Mouse (Mus musculus): ENCODE measurements around the gene 4933406M09Rik. TPM values are rescaled to one million over a fixed set of nuclear protein-coding genes. Genes with fewer than 3 reads are reported as not detected.
A peak's percentile ranks its signal among the peaks of the same experiment; 100 is the strongest.

Gene 4933406M09Rik
- polyA plus RNA-seq (2016; fragmentation: Nextera tagmentation; extraction: Ambion mirVana), result not detected in 2 replicates

GRCm38 (mm10) chr1:134385666-134386065 is at the start of gene 4933406M09Rik:
4933406M09Rik (plus strand) TSS chr1:134385940.
- peaks cover 12% of the 10 kb centered on the region; the same call in 1 of the 2 replicates for H3K4me1 ChIP-seq (replicated peaks)
- 0 out of 2 replicates have a peak, but pooled peaks cover 4% of the 10 kb centered on the region for H3K27me3 ChIP-seq (ENCODE audit: insufficient read depth, poor library complexity, severe bottlenecking)
- peaks cover 3% of the 10 kb centered on the region; the same call in 1 of the 2 replicates for H3K9me3 ChIP-seq
- WGBS, result 95% methylated on average over 1 of the region's 1 CpGs
- no peak within 1 kb of the TSS for H3K4me3 ChIP-seq
- H3K36me3 ChIP-seq, result no peaks in the 10 kb centered on the region
- DNase-seq (ENCODE audit: low spot score), result no peak
- H3K27ac ChIP-seq, result no peak within 1 kb of the TSS

- DNase-seq (ENCODE audit: low spot score), result no peak
- no peaks in the 10 kb centered on the region for H3K9me3 ChIP-seq
- H3K36me3 ChIP-seq, result no peaks in the 10 kb centered on the region
- WGBS, result 91% methylated on average over 11 of the region's 11 CpGs
- H3K27ac ChIP-seq, result no peak overlapping the region
- no peaks in the 10 kb centered on the region for H3K27me3 ChIP-seq (ENCODE audit: insufficient read depth, poor library complexity, severe bottlenecking)
- peaks cover 33% of the 10 kb centered on the region for H3K4me1 ChIP-seq (replicated peaks)
- H3K4me3 ChIP-seq, result no peak overlapping the region
These were observed 48.6 kb upstream of the 4933406M09Rik start for GRCm38 (mm10) chr1:134336958-134337710.

- Histone ChIP-seq H3K27me3 (ENCODE audit: insufficient read depth, poor library complexity, severe bottlenecking) (peaks cover 10% of the 10 kb centered on the region; the same call in 1 of the 2 replicates), H3K27ac (no peak overlapping the region), H3K36me3 (no peaks in the 10 kb centered on the region), H3K4me1 (replicated peaks) (peaks cover 41% of the 10 kb centered on the region), H3K9me3 (no peaks in the 10 kb centered on the region), H3K4me3 (no peak overlapping the region)
- WGBS, result 92% methylated on average over 7 of the region's 7 CpGs
- DNase-seq (ENCODE audit: low spot score), result no peak
These were observed 46.6 kb upstream of the 4933406M09Rik start for GRCm38 (mm10) chr1:134339162-134339561.

GRCm38 (mm10) chr1:134339757-134340619 is 45.8 kb upstream of the 4933406M09Rik start:
- no peaks in the 10 kb centered on the region for H3K9me3 ChIP-seq
- H3K4me3 ChIP-seq, result no peak overlapping the region
- WGBS, result 94% methylated on average over 18 of the region's 18 CpGs
- H3K4me1 ChIP-seq (replicated peaks), result peaks cover 41% of the 10 kb centered on the region
- no peak for DNase-seq (ENCODE audit: low spot score)
- peaks cover 10% of the 10 kb centered on the region; the same call in 1 of the 2 replicates for H3K27me3 ChIP-seq (ENCODE audit: insufficient read depth, poor library complexity, severe bottlenecking)
- no peak overlapping the region for H3K27ac ChIP-seq
- H3K36me3 ChIP-seq, result no peaks in the 10 kb centered on the region

GRCm38 (mm10) chr1:134341641-134342277 is 44.0 kb upstream of the 4933406M09Rik start:
- WGBS, result 78% methylated on average over 5 of the region's 5 CpGs
- H3K27ac ChIP-seq, result no peak overlapping the region
- peaks cover 33% of the 10 kb centered on the region for H3K4me1 ChIP-seq (replicated peaks)
- H3K27me3 ChIP-seq (ENCODE audit: insufficient read depth, poor library complexity, severe bottlenecking), result peaks cover 10% of the 10 kb centered on the region; the same call in 1 of the 2 replicates
- no peak overlapping the region for H3K4me3 ChIP-seq
- H3K36me3 ChIP-seq, result peaks cover 14% of the 10 kb centered on the region
- no peak for DNase-seq (ENCODE audit: low spot score)
- no peaks in the 10 kb centered on the region for H3K9me3 ChIP-seq

GRCm38 (mm10) chr1:134342278-134342664 is 43.5 kb upstream of the 4933406M09Rik start:
- Histone ChIP-seq H3K27me3 (ENCODE audit: insufficient read depth, poor library complexity, severe bottlenecking) (peaks cover 10% of the 10 kb centered on the region; the same call in 1 of the 2 replicates), H3K27ac (no peak overlapping the region), H3K36me3 (peaks cover 19% of the 10 kb centered on the region), H3K4me3 (no peak overlapping the region), H3K9me3 (no peaks in the 10 kb centered on the region), H3K4me1 (replicated peaks) (peaks cover 33% of the 10 kb centered on the region)
- WGBS, result 77% methylated on average over 2 of the region's 2 CpGs
- DNase-seq (ENCODE audit: low spot score), result no peak

- no peak overlapping the region for H3K27ac ChIP-seq
- no peaks in the 10 kb centered on the region for H3K9me3 ChIP-seq
- DNase-seq (ENCODE audit: low spot score), result no peak
- H3K27me3 ChIP-seq (ENCODE audit: insufficient read depth, poor library complexity, severe bottlenecking), result peaks cover 10% of the 10 kb centered on the region; the same call in 1 of the 2 replicates
- H3K36me3 ChIP-seq, result peaks cover 25% of the 10 kb centered on the region
- WGBS, result 85% methylated on average over 8 of the region's 8 CpGs
- H3K4me3 ChIP-seq, result no peak overlapping the region
- H3K4me1 ChIP-seq (replicated peaks), result peaks cover 30% of the 10 kb centered on the region
These were observed 42.9 kb upstream of the 4933406M09Rik start for GRCm38 (mm10) chr1:134342781-134343310.

- H3K27ac ChIP-seq, result peak overlapping the region; percentile 82; the same call in 1 of the 2 replicates
- peaks cover 10% of the 10 kb centered on the region; the same call in 1 of the 2 replicates for H3K27me3 ChIP-seq (ENCODE audit: insufficient read depth, poor library complexity, severe bottlenecking)
- no peaks in the 10 kb centered on the region for H3K9me3 ChIP-seq
- DNase-seq (ENCODE audit: low spot score), result no peak
- peaks cover 31% of the 10 kb centered on the region for H3K36me3 ChIP-seq
- H3K4me3 ChIP-seq, result peak overlapping the region; percentile 64
- 4% methylated on average over 2 of the region's 2 CpGs for WGBS
- peaks cover 30% of the 10 kb centered on the region for H3K4me1 ChIP-seq (replicated peaks)
These were observed 42.2 kb upstream of the 4933406M09Rik start for GRCm38 (mm10) chr1:134343567-134343966.

GRCm38 (mm10) chr1:134344005-134344950 is 41.5 kb upstream of the 4933406M09Rik start:
- peaks cover 10% of the 10 kb centered on the region; the same call in 1 of the 2 replicates for H3K27me3 ChIP-seq (ENCODE audit: insufficient read depth, poor library complexity, severe bottlenecking)
- DNase-seq (ENCODE audit: low spot score), result peak; percentile 94
- peak overlapping the region; percentile 82 for H3K27ac ChIP-seq
- H3K9me3 ChIP-seq, result no peaks in the 10 kb centered on the region
- WGBS, result 1% methylated on average over 54 of the region's 54 CpGs
- H3K4me1 ChIP-seq (replicated peaks), result peaks cover 30% of the 10 kb centered on the region
- peaks cover 36% of the 10 kb centered on the region for H3K36me3 ChIP-seq
- peak overlapping the region; percentile 64 for H3K4me3 ChIP-seq

GRCm38 (mm10) chr1:134345075-134345474 is 40.7 kb upstream of the 4933406M09Rik start:
- DNase-seq (ENCODE audit: low spot score), result no peak
- Histone ChIP-seq H3K27ac (peak overlapping the region; percentile 82), H3K4me1 (replicated peaks) (peaks cover 30% of the 10 kb centered on the region), H3K27me3 (ENCODE audit: insufficient read depth, poor library complexity, severe bottlenecking) (peaks cover 10% of the 10 kb centered on the region; the same call in 1 of the 2 replicates), H3K9me3 (no peaks in the 10 kb centered on the region), H3K36me3 (peaks cover 44% of the 10 kb centered on the region), H3K4me3 (peak overlapping the region; percentile 64)
- 74% methylated on average over 4 of the region's 4 CpGs for WGBS

- WGBS, result 88% methylated on average over 9 of the region's 9 CpGs
- Histone ChIP-seq H3K27ac (no peak overlapping the region), H3K4me1 (replicated peaks) (peaks cover 20% of the 10 kb centered on the region), H3K27me3 (ENCODE audit: insufficient read depth, poor library complexity, severe bottlenecking) (peaks cover 10% of the 10 kb centered on the region; the same call in 1 of the 2 replicates), H3K9me3 (no peaks in the 10 kb centered on the region), H3K36me3 (peaks cover 71% of the 10 kb centered on the region), H3K4me3 (no peak overlapping the region)
- no peak for DNase-seq (ENCODE audit: low spot score)
These were observed 37.9 kb upstream of the 4933406M09Rik start for GRCm38 (mm10) chr1:134347791-134348190.

Measured in hindbrain, embryonic 10.5 days (tissue).